Mouse (Mus musculus) midbrain, embryonic 11.5 days (tissue): ENCODE measurements around the gene Gdf5. TPM values are rescaled to one million over a fixed set of nuclear protein-coding genes. Genes with fewer than 3 reads are reported as not detected.
"Not testable (repeated sequence)": the region's sequence is repeated elsewhere in the genome, so short reads cannot be mapped to it uniquely, and the experiment has no call there.

Source experiments
- ATAC-seq: fragments of 200-750 bp; cut with Nextera tagmentation; 2 replicates; pipeline ENCODE4 v1.8.0; 2017; ENCODE audit warnings: moderate TSS enrichment, moderate library complexity; ENCODE audit not compliant: low FRiP score
- DNase-seq: peaks from one replicate; pipeline ENCODE4 v3.0.0; 2015; ENCODE audit warnings: low spot score; ENCODE audit errors: missing footprints
- H3K27ac ChIP-seq: fragments of 300-500 bp; sonication (generic); 2 replicates; pipeline ENCODE4 v1.5.1; 2014; ENCODE audit warnings: low read depth, low read length
- H3K27me3 ChIP-seq: fragments of 300-500 bp; sonication (generic); 2 replicates; pipeline ENCODE4 v1.6.1; 2014; ENCODE audit warnings: mild to moderate bottlenecking, low read length, moderate library complexity, mixed read lengths; ENCODE audit not compliant: control insufficient read depth, insufficient read depth
- H3K36me3 ChIP-seq: fragments of 300-500 bp; sonication (generic); 2 replicates; pipeline ENCODE4 v1.6.1; 2014; ENCODE audit warnings: mild to moderate bottlenecking, low read length, moderate library complexity, mixed read lengths; ENCODE audit not compliant: control insufficient read depth, insufficient read depth
- H3K4me1 ChIP-seq: fragments of 300-500 bp; sonication (generic); 2 replicates; pipeline ENCODE4 v1.6.1; 2014; ENCODE audit warnings: low read length; ENCODE audit not compliant: control insufficient read depth, insufficient read depth
- H3K4me2 ChIP-seq: fragments of 300-500 bp; sonication (generic); 2 replicates; pipeline ENCODE4 v1.6.1; 2014; ENCODE audit warnings: mild to moderate bottlenecking, moderate library complexity
- H3K4me3 ChIP-seq: fragments of 300-500 bp; sonication (generic); 2 replicates; pipeline ENCODE4 v1.5.1; 2014; ENCODE audit warnings: low read depth, low read length
- H3K9ac ChIP-seq: fragments of 300-500 bp; sonication (generic); 2 replicates; pipeline ENCODE4 v1.6.1; 2014; ENCODE audit warnings: low read length
- H3K9me3 ChIP-seq: fragments of 300-500 bp; sonication (generic); 2 replicates; pipeline ENCODE4 v1.6.1; 2016; ENCODE audit warnings: low read length; ENCODE audit not compliant: control insufficient read depth
- WGBS: fragments of 180-500 bp; shearing (Covaris S2); extraction: QIAGEN DNeasy Blood & Tissue Kit; methylation state at CpG from one replicate; pipeline ENCODE4 v1.1.7; 2014; 5-methylcytosine and 5-hydroxymethylcytosine counted together
- polyA plus RNA-seq: library from polyadenylated mRNA; unstranded; fragments of >200 nt; fragmentation: Nextera tagmentation; extraction: Ambion mirVana; gene quantifications from 2 replicates; pipeline ENCODE4 v1.2.1, GENCODE M21; 2014

Gdf5 gene
- polyA plus RNA-seq, 1 experiment from 2014 or later: 0.05 TPM

GRCm38 (mm10) chr2:155925213-155925612 is 20.0 kb downstream of the Gdf5 start:
- not testable (repeated sequence) for H3K36me3 ChIP-seq, H3K9me3 ChIP-seq, H3K27me3 ChIP-seq, DNase-seq, ATAC-seq, H3K9ac ChIP-seq, H3K4me2 ChIP-seq, H3K27ac ChIP-seq, H3K4me1 ChIP-seq, H3K4me3 ChIP-seq
- 92% methylated on average over 6 of the region's 6 CpGs for WGBS

GRCm38 (mm10) chr2:155923143-155923542 is 22.0 kb downstream of the Gdf5 start:
- DNase-seq: no peak
- Histone ChIP-seq H3K4me1 (no peaks in the 10 kb centered on the region), H3K27ac (no peak overlapping the region), H3K4me2 (no peak overlapping the region), H3K4me3 (no peak overlapping the region), H3K9ac (no peak overlapping the region), H3K36me3 (peaks cover 4% of the 10 kb centered on the region; the same call in 1 of the 2 replicates), H3K9me3 (no peaks in the 10 kb centered on the region), H3K27me3 (no peaks in the 10 kb centered on the region)
- WGBS: 97% methylated on average over 7 of the region's 7 CpGs
- ATAC-seq: no peak

GRCm38 (mm10) chr2:155914684-155915083 is 30.5 kb downstream of the Gdf5 start:
- Histone ChIP-seq H3K36me3 (peaks cover 4% of the 10 kb centered on the region; the same call in 1 of the 2 replicates), H3K4me3 (no peak overlapping the region), H3K4me1 (no peaks in the 10 kb centered on the region), H3K27ac (no peak overlapping the region), H3K4me2 (no peak overlapping the region), H3K27me3 (no peaks in the 10 kb centered on the region), H3K9ac (no peak overlapping the region), H3K9me3 (no peaks in the 10 kb centered on the region)
- 91% methylated on average over 6 of the region's 6 CpGs for WGBS
- DNase-seq: no peak
- ATAC-seq: no peak

- Histone ChIP-seq H3K27ac (no peak overlapping the region), H3K4me3 (no peak overlapping the region), H3K4me2 (no peak overlapping the region), H3K9me3 (no peaks in the 10 kb centered on the region), H3K36me3 (peaks cover 2% of the 10 kb centered on the region; the same call in 1 of the 2 replicates), H3K9ac (no peak overlapping the region), H3K4me1 (no peaks in the 10 kb centered on the region), H3K27me3 (no peaks in the 10 kb centered on the region)
- no peak for ATAC-seq
- WGBS: 87% methylated on average over 6 of the region's 6 CpGs
- DNase-seq: no peak
These were observed 41.5 kb downstream of the Gdf5 start for GRCm38 (mm10) chr2:155903632-155904008.

- H3K4me3 ChIP-seq: no peak overlapping the region
- no peaks in the 10 kb centered on the region for H3K9me3 ChIP-seq
- 0 out of 2 replicates have a peak, but pooled peaks cover 2% of the 10 kb centered on the region for H3K36me3 ChIP-seq
- ATAC-seq: no peak
- H3K4me1 ChIP-seq: no peaks in the 10 kb centered on the region
- WGBS: 88% methylated on average over 16 of the region's 16 CpGs
- H3K9ac ChIP-seq: no peak overlapping the region
- no peaks in the 10 kb centered on the region for H3K27me3 ChIP-seq
- H3K4me2 ChIP-seq: no peak overlapping the region
- DNase-seq: no peak
- no peak overlapping the region for H3K27ac ChIP-seq
These were observed 42.1 kb downstream of the Gdf5 start for GRCm38 (mm10) chr2:155902989-155903631.

- Histone ChIP-seq H3K4me3 (no peak overlapping the region), H3K36me3 (no peaks in the 10 kb centered on the region), H3K27ac (no peak overlapping the region), H3K4me2 (no peak overlapping the region), H3K27me3 (no peaks in the 10 kb centered on the region), H3K9ac (no peak overlapping the region), H3K9me3 (no peaks in the 10 kb centered on the region), H3K4me1 (no peaks in the 10 kb centered on the region)
- ATAC-seq: no peak
- no peak for DNase-seq
- 93% methylated on average over 16 of the region's 16 CpGs for WGBS
These were observed 50.0 kb downstream of the Gdf5 start for GRCm38 (mm10) chr2:155895046-155895735.

- Histone ChIP-seq H3K27me3 (no peaks in the 10 kb centered on the region), H3K4me1 (no peaks in the 10 kb centered on the region), H3K27ac (no peak overlapping the region), H3K4me2 (no peak overlapping the region), H3K9me3 (no peaks in the 10 kb centered on the region), H3K4me3 (no peak overlapping the region), H3K36me3 (no peaks in the 10 kb centered on the region), H3K9ac (no peak overlapping the region)
- DNase-seq (no peak), ATAC-seq (no peak)
- 90% methylated on average over 13 of the region's 13 CpGs for WGBS
These were observed 50.7 kb downstream of the Gdf5 start for GRCm38 (mm10) chr2:155894307-155895045.
